Mouse (Mus musculus): ENCODE measurements around the gene Rec114. TPM values are rescaled to one million over a fixed set of nuclear protein-coding genes. Genes with fewer than 3 reads are reported as not detected.
A peak's percentile ranks its signal among the peaks of the same experiment; 100 is the strongest.

Gene Rec114
- polyA plus RNA-seq, 1 experiment from 2014 or later, result 1.0 TPM

DNA sequence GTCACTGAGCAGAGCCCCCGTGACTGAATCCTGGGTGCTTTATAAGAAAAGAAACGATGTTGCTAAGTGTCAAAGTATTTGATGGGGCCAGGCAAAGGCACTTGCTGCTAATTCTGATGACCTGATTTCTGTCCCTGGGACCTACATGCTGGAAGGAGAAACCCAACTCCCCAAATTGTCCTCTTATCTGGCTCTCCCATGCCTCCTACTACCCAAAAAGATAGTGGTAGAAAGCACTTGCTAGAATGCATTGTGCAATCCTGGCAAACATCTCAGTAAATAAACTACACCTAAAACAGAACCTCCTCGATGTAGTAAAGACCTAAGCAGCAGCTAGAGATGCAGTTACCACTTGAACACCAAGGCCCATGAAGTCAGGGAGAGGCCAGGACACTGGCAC is 81.0 kb downstream of the Rec114 start:
- Histone ChIP-seq H3K27ac (ENCODE audit: low read depth, low read length) (no peak overlapping the region), H3K9me3 (ENCODE audit: control insufficient read depth, low read length) (no peaks in the 10 kb centered on the region), H3K4me2 (no peak overlapping the region), H3K9ac (ENCODE audit: low read length) (no peak overlapping the region), H3K36me3 (ENCODE audit: control insufficient read depth, insufficient read depth, low read length) (peaks cover 5% of the 10 kb centered on the region; the same call in 1 of the 2 replicates), H3K27me3 (ENCODE audit: control insufficient read depth, insufficient read depth, low read length) (no peaks in the 10 kb centered on the region), H3K4me3 (ENCODE audit: low read depth, low read length) (no peak overlapping the region), H3K4me1 (ENCODE audit: control insufficient read depth, insufficient read depth, low read length) (no peaks in the 10 kb centered on the region)
- 91% methylated on average over 3 of the region's 3 CpGs for WGBS
- DNase-seq (ENCODE audit: low spot score, missing footprints) (no peak), ATAC-seq (ENCODE audit: low FRiP score) (no peak)

DNA sequence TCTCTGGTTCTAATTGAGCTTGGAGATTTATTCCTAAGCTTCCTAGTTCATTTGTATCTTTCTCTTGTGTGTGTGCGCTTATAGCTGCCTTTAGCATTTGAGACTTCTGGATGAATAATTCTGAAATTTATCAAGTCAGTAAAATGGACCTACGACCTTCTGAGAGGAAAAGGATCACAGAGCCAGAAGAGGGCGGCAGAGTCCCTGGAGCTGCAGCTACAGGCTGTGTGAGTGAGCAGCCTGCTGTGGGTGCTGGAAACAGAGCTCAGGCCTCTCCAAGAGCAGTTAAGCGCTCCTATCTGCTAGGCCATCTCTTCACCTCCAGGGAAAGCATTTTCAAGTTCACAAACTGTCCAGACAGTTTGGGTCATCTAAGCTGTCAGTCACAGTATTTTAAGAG is 81.8 kb downstream of the Rec114 start:
- Histone ChIP-seq H3K4me3 (ENCODE audit: low read depth, low read length) (no peak overlapping the region), H3K4me2 (no peak overlapping the region), H3K9me3 (ENCODE audit: control insufficient read depth, low read length) (no peaks in the 10 kb centered on the region), H3K27me3 (ENCODE audit: control insufficient read depth, insufficient read depth, low read length) (no peaks in the 10 kb centered on the region), H3K36me3 (ENCODE audit: control insufficient read depth, insufficient read depth, low read length) (peaks cover 5% of the 10 kb centered on the region; the same call in 1 of the 2 replicates), H3K9ac (ENCODE audit: low read length) (no peak overlapping the region), H3K27ac (ENCODE audit: low read depth, low read length) (no peak overlapping the region), H3K4me1 (ENCODE audit: control insufficient read depth, insufficient read depth, low read length) (no peaks in the 10 kb centered on the region)
- ATAC-seq (ENCODE audit: low FRiP score) (no peak), DNase-seq (ENCODE audit: low spot score, missing footprints) (no peak)
- 85% methylated on average over 4 of the region's 4 CpGs for WGBS

DNA sequence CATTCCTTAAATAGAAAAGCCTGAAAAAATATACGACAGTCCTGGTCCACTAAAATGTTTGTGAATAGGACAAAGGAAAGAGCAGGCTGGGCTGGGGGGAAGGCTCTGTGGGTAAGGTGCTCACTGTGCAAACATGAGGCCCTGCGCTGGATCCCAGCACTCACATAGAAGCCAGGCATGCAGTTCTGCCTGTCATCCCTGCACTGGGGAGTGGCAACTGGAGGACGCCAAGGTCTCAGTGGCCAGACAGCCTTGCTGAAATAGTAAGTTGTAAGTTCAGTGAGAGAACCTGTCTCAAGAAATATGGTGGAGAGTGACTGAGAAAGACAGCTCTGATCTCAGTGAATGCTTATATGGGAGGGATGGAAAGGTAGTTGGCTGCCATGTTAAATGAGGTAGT is 83.1 kb downstream of the Rec114 start:
- no peak overlapping the region for H3K9ac ChIP-seq (ENCODE audit: low read length)
- no peak overlapping the region for H3K4me2 ChIP-seq
- WGBS, result 91% methylated on average over 3 of the region's 3 CpGs
- no peaks in the 10 kb centered on the region for H3K4me1 ChIP-seq (ENCODE audit: control insufficient read depth, insufficient read depth, low read length)
- H3K36me3 ChIP-seq (ENCODE audit: control insufficient read depth, insufficient read depth, low read length), result peaks cover 5% of the 10 kb centered on the region; the same call in 1 of the 2 replicates
- DNase-seq (ENCODE audit: low spot score, missing footprints) (no peak), ATAC-seq (ENCODE audit: low FRiP score) (no peak)
- no peak overlapping the region for H3K27ac ChIP-seq (ENCODE audit: low read depth, low read length)
- H3K9me3 ChIP-seq (ENCODE audit: control insufficient read depth, low read length), result no peaks in the 10 kb centered on the region
- H3K27me3 ChIP-seq (ENCODE audit: control insufficient read depth, insufficient read depth, low read length), result no peaks in the 10 kb centered on the region
- H3K4me3 ChIP-seq (ENCODE audit: low read depth, low read length), result no peak overlapping the region

DNA sequence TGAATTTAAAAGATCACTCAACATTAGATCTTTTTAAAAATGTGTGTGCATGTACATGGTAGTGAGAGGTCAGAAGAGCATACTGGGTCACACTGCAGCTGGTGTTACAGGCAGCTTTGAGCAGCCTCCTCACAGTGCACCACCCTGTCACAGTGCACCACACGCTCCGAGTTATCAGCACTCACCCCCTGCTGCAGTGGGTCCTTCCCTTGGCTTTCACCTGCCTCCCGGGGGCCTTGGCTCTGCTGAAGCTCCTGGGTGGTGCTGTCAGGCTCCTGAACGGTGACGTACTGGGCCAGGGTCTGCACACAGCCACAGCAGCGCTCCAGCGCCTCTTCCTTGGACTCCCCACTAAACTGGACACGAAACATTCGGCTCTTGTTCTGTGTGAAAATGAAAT is 83.8 kb downstream of the Rec114 start:
- ATAC-seq (ENCODE audit: low FRiP score) (no peak), DNase-seq (ENCODE audit: low spot score, missing footprints) (no peak)
- H3K4me1 ChIP-seq (ENCODE audit: control insufficient read depth, insufficient read depth, low read length), result no peaks in the 10 kb centered on the region
- H3K9me3 ChIP-seq (ENCODE audit: control insufficient read depth, low read length), result no peaks in the 10 kb centered on the region
- H3K4me2 ChIP-seq, result no peak overlapping the region
- H3K27ac ChIP-seq (ENCODE audit: low read depth, low read length), result no peak overlapping the region
- 86% methylated on average over 9 of the region's 9 CpGs for WGBS
- H3K36me3 ChIP-seq (ENCODE audit: control insufficient read depth, insufficient read depth, low read length), result peaks cover 5% of the 10 kb centered on the region; the same call in 1 of the 2 replicates
- no peak overlapping the region; the same call in 1 of the 2 replicates for H3K9ac ChIP-seq (ENCODE audit: low read length)
- H3K27me3 ChIP-seq (ENCODE audit: control insufficient read depth, insufficient read depth, low read length), result no peaks in the 10 kb centered on the region
- no peak overlapping the region for H3K4me3 ChIP-seq (ENCODE audit: low read depth, low read length)

DNA sequence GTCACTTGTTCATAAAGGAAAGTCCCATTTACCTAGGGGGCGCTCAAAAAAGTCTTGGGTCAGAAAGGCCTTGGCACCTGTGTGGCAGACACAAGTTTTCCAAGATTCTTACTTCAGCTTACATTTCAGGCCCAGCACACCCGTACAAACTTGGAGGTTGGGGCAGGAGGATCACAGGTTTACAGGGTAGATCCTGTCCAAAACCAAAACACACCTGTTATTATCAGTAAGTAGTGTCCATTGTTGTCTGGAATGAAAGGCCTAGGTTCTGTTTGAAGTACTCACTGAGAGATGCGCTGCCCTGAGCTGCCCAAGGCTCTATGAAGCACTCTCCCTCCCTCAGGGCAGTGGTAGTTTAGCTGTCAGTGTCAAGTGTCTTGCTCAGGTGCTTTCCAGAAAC is 84.4 kb downstream of the Rec114 start:
- Histone ChIP-seq H3K36me3 (ENCODE audit: control insufficient read depth, insufficient read depth, low read length) (peaks cover 5% of the 10 kb centered on the region; the same call in 1 of the 2 replicates), H3K4me3 (ENCODE audit: low read depth, low read length) (no peak overlapping the region), H3K27me3 (ENCODE audit: control insufficient read depth, insufficient read depth, low read length) (no peaks in the 10 kb centered on the region), H3K9ac (ENCODE audit: low read length) (no peak overlapping the region), H3K27ac (ENCODE audit: low read depth, low read length) (no peak overlapping the region), H3K4me2 (no peak overlapping the region), H3K9me3 (ENCODE audit: control insufficient read depth, low read length) (no peaks in the 10 kb centered on the region), H3K4me1 (ENCODE audit: control insufficient read depth, insufficient read depth, low read length) (no peaks in the 10 kb centered on the region)
- peak; percentile 62 for DNase-seq (ENCODE audit: low spot score, missing footprints)
- ATAC-seq (ENCODE audit: low FRiP score), result no peak
- WGBS, result 88% methylated on average over 3 of the region's 3 CpGs

DNA sequence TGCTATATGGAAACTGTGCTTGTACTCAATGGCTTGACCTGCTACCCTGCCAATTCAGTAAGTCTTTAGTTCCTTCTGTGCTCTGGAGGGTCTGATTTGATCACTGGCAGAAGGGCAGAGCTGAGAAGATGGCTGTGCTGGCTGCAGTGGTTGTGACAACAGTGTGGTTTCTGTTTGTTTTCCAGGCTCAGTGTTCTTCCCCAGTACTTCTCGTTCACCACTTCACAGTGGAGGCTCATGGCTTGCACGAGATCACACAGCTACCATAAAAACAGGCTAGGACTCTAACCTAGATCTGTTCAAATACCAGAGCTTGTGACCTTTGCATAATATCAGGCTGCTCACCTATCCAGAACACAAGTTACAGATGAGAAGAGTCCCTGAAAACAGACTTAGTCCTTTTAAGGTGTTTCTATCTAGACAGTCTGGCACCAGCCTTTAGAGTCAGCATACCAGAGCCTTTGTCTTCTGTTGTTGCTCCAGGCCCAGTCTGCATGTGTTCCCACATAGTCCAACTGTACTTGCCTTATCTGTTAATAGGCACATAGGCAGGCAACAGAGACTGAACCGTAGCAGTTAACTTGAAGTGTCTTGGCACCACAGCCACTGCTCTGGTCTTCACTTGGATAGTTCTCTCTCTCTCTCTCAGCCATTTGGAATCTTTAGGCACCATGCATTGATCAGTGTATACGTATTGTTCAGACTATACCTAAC is 85.0 kb downstream of the Rec114 start:
- Histone ChIP-seq H3K9me3 (ENCODE audit: control insufficient read depth, low read length) (no peaks in the 10 kb centered on the region), H3K27ac (ENCODE audit: low read depth, low read length) (no peak overlapping the region), H3K36me3 (ENCODE audit: control insufficient read depth, insufficient read depth, low read length) (peaks cover 5% of the 10 kb centered on the region; the same call in 1 of the 2 replicates), H3K4me3 (ENCODE audit: low read depth, low read length) (no peak overlapping the region), H3K4me1 (ENCODE audit: control insufficient read depth, insufficient read depth, low read length) (no peaks in the 10 kb centered on the region), H3K9ac (ENCODE audit: low read length) (no peak overlapping the region), H3K27me3 (ENCODE audit: control insufficient read depth, insufficient read depth, low read length) (no peaks in the 10 kb centered on the region), H3K4me2 (no peak overlapping the region)
- ATAC-seq (ENCODE audit: low FRiP score) (no peak), DNase-seq (ENCODE audit: low spot score, missing footprints) (no peak)
- 91% methylated on average over 4 of the region's 4 CpGs for WGBS

DNA sequence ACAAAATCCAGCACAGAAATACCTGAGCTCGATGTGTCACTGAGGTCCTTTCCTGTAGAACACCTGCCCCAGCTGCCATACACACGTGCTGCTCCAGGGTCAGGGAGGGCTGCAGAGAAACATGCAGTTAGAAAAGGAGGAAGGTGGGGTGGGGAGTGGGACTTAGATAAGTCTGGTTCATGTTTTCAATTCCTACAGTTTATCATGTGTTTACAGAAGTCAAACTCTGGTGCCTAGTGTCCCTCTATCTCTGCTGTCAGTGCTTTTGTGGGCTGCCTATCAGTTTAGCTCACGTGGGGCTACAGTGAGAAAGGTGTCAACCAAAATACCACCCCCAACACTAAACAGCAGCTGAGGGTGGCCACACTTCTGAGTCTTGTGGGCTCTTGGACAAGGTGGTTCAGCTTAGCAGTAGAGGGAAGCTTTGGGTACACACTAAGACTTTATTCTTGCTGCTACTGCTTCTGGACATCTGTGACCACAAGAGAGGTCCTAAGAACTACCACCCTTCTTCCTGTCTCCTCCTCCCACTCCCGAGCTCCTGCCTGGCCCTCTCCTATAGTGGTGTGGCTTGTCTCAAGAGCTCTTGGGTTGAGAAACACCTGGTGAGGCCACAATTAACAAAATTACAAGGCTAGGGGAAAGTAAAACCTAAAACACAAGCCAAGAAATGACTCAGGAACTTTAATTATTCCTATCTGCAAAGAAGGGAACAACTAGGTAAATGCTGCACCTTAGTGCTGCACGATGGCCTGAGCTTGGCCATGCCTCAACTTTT is 85.8 kb downstream of the Rec114 start:
- ATAC-seq (ENCODE audit: low FRiP score), result no peak
- peak; percentile 28 for DNase-seq (ENCODE audit: low spot score, missing footprints)
- H3K36me3 ChIP-seq (ENCODE audit: control insufficient read depth, insufficient read depth, low read length), result peaks cover 5% of the 10 kb centered on the region; the same call in 1 of the 2 replicates
- no peaks in the 10 kb centered on the region for H3K4me1 ChIP-seq (ENCODE audit: control insufficient read depth, insufficient read depth, low read length)
- H3K9ac ChIP-seq (ENCODE audit: low read length), result no peak overlapping the region
- H3K4me3 ChIP-seq (ENCODE audit: low read depth, low read length), result no peak overlapping the region
- no peaks in the 10 kb centered on the region for H3K9me3 ChIP-seq (ENCODE audit: control insufficient read depth, low read length)
- no peaks in the 10 kb centered on the region for H3K27me3 ChIP-seq (ENCODE audit: control insufficient read depth, insufficient read depth, low read length)
- WGBS, result 89% methylated on average over 5 of the region's 5 CpGs
- H3K27ac ChIP-seq (ENCODE audit: low read depth, low read length), result no peak overlapping the region
- H3K4me2 ChIP-seq, result no peak overlapping the region

DNA sequence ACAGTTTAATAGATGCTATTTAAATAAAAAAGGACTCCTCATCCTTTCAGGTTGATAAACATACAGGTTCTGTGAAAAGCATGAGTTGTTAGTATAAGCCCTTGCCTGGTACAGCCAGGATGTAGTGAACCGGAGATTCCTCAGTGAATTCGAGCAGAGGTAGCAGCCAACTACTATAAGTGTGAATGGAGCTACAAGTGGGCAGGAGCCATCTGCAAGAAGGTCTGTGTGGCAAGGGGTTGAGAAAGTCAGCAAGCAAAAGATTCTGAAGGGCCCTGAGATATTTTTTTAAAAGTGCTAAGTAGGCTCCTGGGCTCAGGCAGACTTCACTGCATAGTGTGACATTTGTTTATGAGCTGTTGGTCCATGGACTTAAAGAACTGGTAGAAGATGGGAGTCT is 86.9 kb downstream of the Rec114 start:
- H3K9me3 ChIP-seq (ENCODE audit: control insufficient read depth, low read length), result no peaks in the 10 kb centered on the region
- H3K4me2 ChIP-seq, result no peak overlapping the region
- ATAC-seq (ENCODE audit: low FRiP score), result no peak
- 92% methylated on average over 2 of the region's 2 CpGs for WGBS
- no peak overlapping the region for H3K4me3 ChIP-seq (ENCODE audit: low read depth, low read length)
- no peaks in the 10 kb centered on the region for H3K27me3 ChIP-seq (ENCODE audit: control insufficient read depth, insufficient read depth, low read length)
- no peaks in the 10 kb centered on the region for H3K36me3 ChIP-seq (ENCODE audit: control insufficient read depth, insufficient read depth, low read length)
- DNase-seq (ENCODE audit: low spot score, missing footprints), result no peak
- no peak overlapping the region for H3K9ac ChIP-seq (ENCODE audit: low read length)
- H3K27ac ChIP-seq (ENCODE audit: low read depth, low read length), result no peak overlapping the region
- H3K4me1 ChIP-seq (ENCODE audit: control insufficient read depth, insufficient read depth, low read length), result no peaks in the 10 kb centered on the region

DNA sequence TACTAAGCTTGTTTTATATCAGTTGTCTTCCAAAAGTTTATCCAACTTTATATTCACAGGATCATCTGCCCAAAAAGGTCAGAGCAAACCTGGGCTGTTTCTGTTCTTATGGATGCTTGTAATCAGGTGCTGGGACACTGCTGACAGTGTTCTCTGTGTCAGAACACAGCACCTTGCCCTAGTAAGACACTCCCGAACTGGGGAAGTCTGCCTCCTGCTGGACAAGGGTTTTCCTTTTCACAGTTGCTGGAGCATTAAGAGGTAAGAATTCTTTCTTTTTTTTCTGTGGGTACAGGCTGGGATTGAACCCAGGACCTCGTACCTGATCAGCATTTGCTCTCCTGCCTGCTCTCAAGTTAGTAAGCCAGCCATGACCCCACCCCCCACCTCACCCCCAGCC is 87.4 kb downstream of the Rec114 start:
- no peaks in the 10 kb centered on the region for H3K9me3 ChIP-seq (ENCODE audit: control insufficient read depth, low read length)
- no peak overlapping the region for H3K4me3 ChIP-seq (ENCODE audit: low read depth, low read length)
- DNase-seq (ENCODE audit: low spot score, missing footprints) (no peak), ATAC-seq (ENCODE audit: low FRiP score) (no peak)
- H3K9ac ChIP-seq (ENCODE audit: low read length), result no peak overlapping the region
- no peaks in the 10 kb centered on the region for H3K36me3 ChIP-seq (ENCODE audit: control insufficient read depth, insufficient read depth, low read length)
- WGBS, result 59% methylated on average over 2 of the region's 2 CpGs
- H3K4me2 ChIP-seq, result no peak overlapping the region
- H3K4me1 ChIP-seq (ENCODE audit: control insufficient read depth, insufficient read depth, low read length), result no peaks in the 10 kb centered on the region
- H3K27me3 ChIP-seq (ENCODE audit: control insufficient read depth, insufficient read depth, low read length), result no peaks in the 10 kb centered on the region
- H3K27ac ChIP-seq (ENCODE audit: low read depth, low read length), result no peak overlapping the region
